Mouse (Mus musculus): ENCODE data around the gene Kcnc3. TPM values are rescaled to one million over a fixed set of nuclear protein-coding genes. Genes with fewer than 3 reads are reported as not detected.

Gene Kcnc3
- total RNA-seq (2021), result 1 to 10 TPM; 2.0 to 2.3 TPM

GRCm38 (mm10) chr7:44590402-44591347, at the start of gene Kcnc3:
Gene Kcnc3 (plus strand): TSS chr7:44590664.
- peak; percentile 54 to 65 for DNase-seq

GRCm38 (mm10) chr7:44542555-44542954, 47.9 kb upstream of the Kcnc3 start:
- intact Hi-C loops (cut with DNase I), result loop anchor here (2.0 kb wide), 1 partner anchor 14 kb away; no protein-coding TSS in a partner anchor
- DNase-seq, result no peak

More at GRCm38 (mm10) chr7:44590402-44591347, at the start of gene Kcnc3:
- intact Hi-C loops (cut with DNase I), result no loop called here

DNA sequence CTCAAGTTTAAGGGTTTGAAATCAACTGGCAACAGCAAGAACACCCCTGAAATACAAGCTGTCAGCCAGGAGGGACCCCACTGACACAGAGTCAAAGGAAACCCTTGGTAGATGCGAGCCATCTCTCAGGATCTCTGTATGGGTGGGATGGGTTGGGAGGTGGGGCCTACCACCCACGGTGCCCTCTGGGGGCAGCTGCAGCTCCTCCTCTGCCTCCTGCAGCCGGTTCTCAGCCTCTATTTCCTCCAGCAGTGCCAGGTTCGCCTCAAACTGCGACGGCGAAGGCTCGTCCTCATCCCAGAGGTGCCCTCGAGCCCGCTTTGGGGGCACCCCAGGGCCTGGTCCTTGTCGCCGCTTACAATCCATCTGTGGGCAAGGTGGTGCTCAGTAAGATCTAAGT, 47.4 kb upstream of the Kcnc3 start:
- DNase-seq, result no peak

GRCm38 (mm10) chr7:44546274-44546673, 44.2 kb upstream of the Kcnc3 start:
- DNase-seq, result no peak
- intact Hi-C loops (cut with DNase I), result no loop called here

More for the DNA sequence above, 47.4 kb upstream of the Kcnc3 start:
- intact Hi-C loops (cut with DNase I), result loop anchor here (2.0 kb wide), 1 partner anchor 14 kb away; no protein-coding TSS in a partner anchor

GRCm38 (mm10) chr7:44547041-44547440, 43.4 kb upstream of the Kcnc3 start:
- intact Hi-C loops (cut with DNase I), result no loop called here
- DNase-seq, result no peak

DNA sequence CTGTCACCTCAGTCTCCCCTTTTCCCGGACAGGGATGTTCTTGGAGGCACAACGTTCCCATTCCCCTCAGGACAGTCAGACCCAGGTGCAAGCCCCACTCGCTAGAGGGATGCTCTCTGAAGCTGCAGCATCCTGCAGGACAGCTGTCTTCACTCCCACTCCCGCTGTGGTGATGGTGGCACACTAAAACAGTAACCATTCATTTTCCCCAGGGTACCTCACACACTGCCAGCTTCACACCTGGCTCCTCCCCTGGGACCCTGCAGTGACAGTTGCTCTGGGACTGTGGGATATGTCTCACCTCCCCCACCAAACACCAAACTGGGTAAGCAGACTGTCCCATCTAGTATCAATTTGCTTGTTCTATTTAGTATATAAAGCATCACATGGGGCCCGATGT, 42.7 kb upstream of the Kcnc3 start:
- intact Hi-C loops (cut with DNase I), result no loop called here
- no peak for DNase-seq

DNA sequence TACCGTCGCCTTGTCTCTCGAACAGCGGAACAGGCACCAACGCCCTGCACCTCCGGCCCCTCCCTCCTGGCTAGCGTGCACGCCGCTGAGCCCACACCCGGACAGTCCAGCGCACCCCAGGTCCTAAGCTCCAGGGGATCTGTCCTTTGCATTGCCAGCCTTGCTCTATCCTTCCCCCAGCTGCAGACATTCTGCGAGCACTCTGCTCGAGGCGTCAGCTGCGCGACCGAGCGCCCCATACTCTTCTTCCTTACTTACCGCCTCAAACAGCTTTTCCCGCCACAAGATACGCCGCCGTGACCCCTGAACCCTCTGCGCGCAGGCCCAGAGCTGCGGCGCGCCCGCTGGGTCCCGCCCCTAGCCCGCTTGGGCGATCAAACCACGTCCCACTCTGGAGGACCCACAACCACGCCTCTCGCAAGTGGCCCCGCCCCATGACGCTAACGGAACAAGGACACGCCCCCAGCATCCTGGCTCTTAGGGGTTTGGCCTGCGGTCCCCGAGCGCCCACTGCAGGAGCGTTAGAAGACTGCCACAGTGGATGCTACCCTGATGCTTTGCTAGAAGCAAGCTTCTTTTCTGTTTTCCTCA, 41.9 kb upstream of the Kcnc3 start, which contains the start of gene Pold1:
Gene Pold1 (minus strand): TSS at position 353 of the 591 bp plus-strand sequence.
- intact Hi-C loops (cut with DNase I), result loop anchor here (1.0 kb wide), 1 partner anchor 25 kb away; no protein-coding TSS in a partner anchor

GRCm38 (mm10) chr7:44549621-44550408, 40.6 kb upstream of the Kcnc3 start:
- no peak for DNase-seq
- intact Hi-C loops (cut with DNase I), result loop anchor here (1.0 to 5.0 kb wide), 4 partner anchors 27 to 303 kb away; partner anchors contain the start of genes 1700028J19Rik, 2410002F23Rik and Gm15517

More for the DNA sequence above, 41.9 kb upstream of the Kcnc3 start, which contains the start of gene Pold1:
- peak; percentile 99 to 100 for DNase-seq

- intact Hi-C loops (cut with DNase I), result loop anchor here (1.0 to 5.0 kb wide), 3 partner anchors 49 to 303 kb away; partner anchors contain the start of genes 1700028J19Rik, 2410002F23Rik and Gm15517
- DNase-seq, result no peak
Measured at GRCm38 (mm10) chr7:44550409-44550678, 40.1 kb upstream of the Kcnc3 start.

GRCm38 (mm10) chr7:44551301-44551700, 39.2 kb upstream of the Kcnc3 start:
- no peak for DNase-seq
- intact Hi-C loops (cut with DNase I), result loop anchor here (5.0 kb wide), 2 partner anchors 289 to 304 kb away; partner anchors contain the start of genes 1700028J19Rik, 2410002F23Rik and Gm15517

DNA sequence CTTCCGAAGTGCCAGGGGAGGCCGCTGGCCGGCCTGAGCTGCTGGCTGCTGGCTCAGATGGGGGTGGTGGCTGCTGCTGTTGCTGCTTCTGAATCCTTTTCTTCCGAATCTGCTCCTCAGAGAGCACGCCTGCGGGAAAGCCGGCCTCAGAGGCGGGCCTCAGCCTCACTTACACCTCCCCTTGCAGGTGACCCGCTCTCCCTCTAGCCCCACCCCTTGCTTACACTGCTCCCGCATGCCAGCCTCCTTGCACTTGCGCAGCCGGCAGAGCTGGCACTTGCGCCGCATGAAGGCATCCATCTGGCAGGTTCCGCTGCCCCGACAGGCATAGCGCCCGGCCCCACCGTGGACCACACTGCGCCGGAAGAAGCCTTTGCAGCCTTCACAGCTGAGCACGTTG, 38.7 kb upstream of the Kcnc3 start:
- DNase-seq, result no peak
- intact Hi-C loops (cut with DNase I), result loop anchor here (5.0 kb wide), 2 partner anchors 289 to 304 kb away; partner anchors contain the start of genes 1700028J19Rik, 2410002F23Rik and Gm15517

DNA sequence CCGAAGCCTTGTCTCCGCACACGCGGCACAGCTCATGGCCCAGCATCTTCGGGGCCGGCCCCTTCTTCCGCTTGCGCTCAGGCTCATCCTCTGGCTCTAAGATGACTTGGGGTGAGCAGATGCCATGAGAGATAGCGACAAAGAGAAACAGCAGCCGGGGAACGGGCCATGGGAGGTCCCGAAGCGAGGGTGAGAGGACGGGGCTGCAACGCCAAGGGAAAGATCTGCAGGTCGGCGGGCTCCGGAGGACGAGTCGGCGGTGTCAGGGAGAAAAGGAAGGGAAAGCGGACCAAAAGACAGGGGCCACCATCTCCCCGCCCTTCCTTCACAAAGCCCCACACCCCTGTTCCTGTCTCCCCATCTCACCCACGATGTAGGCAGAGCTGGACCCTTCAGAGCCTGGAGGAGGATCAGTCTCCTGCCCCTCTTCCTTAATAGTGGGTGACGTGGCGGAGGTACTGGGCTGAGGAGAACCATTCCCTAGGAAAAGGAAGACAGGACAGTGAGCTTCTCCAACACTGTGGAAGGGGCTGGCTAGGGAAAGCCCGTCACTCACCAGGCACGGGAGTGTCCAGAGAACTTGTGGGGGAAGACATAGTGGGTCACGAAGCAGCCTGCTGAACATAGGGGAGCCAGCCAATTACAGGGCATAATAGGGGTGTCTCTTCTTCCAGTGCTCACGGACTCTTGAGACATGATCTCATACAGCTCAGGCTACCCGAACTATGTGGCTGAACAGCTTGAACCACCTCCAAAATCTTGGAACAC, 38.1 kb upstream of the Kcnc3 start:
- intact Hi-C loops (cut with DNase I), result loop anchor here (5.0 kb wide), 2 partner anchors 290 to 305 kb away; partner anchors contain the start of genes 1700028J19Rik, 2410002F23Rik and Gm15517
- DNase-seq, result no peak

- intact Hi-C loops (cut with DNase I), result loop anchor here (5.0 kb wide), 2 partner anchors 291 to 306 kb away; partner anchors contain the start of genes 1700028J19Rik, 2410002F23Rik and Gm15517
- DNase-seq, result peak; percentile 70 to 75
Measured at GRCm38 (mm10) chr7:44553196-44553764, 37.2 kb upstream of the Kcnc3 start.

DNA sequence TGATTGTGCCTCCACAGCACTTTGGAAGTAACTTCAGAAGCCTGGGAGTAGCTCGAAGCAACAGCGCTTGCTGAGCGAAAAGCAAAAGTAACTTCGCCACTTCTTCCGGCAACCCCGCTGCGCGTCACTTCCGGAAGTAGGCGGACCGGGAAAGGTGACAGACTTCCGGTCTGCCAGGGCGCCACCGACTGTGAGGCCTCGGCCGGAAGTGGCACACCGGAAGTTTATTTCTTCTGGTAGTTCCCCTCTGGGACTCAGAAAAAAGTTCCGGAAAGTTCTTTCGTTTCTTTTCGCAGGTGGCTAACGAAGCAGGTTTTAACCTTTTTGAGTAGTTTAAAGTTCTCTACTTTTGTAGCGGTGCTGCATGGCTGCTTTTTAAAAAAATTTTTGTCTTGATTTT, 36.6 kb upstream of the Kcnc3 start, which contains the start of gene Nr1h2:
Gene Nr1h2 (minus strand): TSS at position 126 of the 400 bp plus-strand sequence.
- peak; percentile 96 for DNase-seq
- intact Hi-C loops (cut with DNase I), result loop anchor here (5.0 kb wide), 2 partner anchors 292 to 307 kb away; partner anchors contain the start of genes 1700028J19Rik, 2410002F23Rik and Gm15517

GRCm38 (mm10) chr7:44557629-44558028, 32.8 kb upstream of the Kcnc3 start:
- DNase-seq, result no peak
- intact Hi-C loops (cut with DNase I), result loop anchor here (5.0 kb wide), 1 partner anchor 180 kb away; no protein-coding TSS in a partner anchor

- intact Hi-C loops (cut with DNase I), result loop anchor here (1.0 to 10.0 kb wide), 3 partner anchors 39 to 144 kb away; partner anchors contain the start of gene Izumo2
- peak; percentile 74 to 82 for DNase-seq
Measured at GRCm38 (mm10) chr7:44560435-44561400, 29.7 kb upstream of the Kcnc3 start.

GRCm38 (mm10) chr7:44563284-44563683, 27.2 kb upstream of the Kcnc3 start:
- intact Hi-C loops (cut with DNase I), result loop anchor here (10.0 kb wide), 1 partner anchor 142 kb away; the partner anchor contains the start of gene Izumo2
- DNase-seq, result no peak

Measured in heart, postnatal 36 days (tissue).